Comparison of ENCODE assay signal across 19 mouse cellular contexts in the genomic region with DNA sequence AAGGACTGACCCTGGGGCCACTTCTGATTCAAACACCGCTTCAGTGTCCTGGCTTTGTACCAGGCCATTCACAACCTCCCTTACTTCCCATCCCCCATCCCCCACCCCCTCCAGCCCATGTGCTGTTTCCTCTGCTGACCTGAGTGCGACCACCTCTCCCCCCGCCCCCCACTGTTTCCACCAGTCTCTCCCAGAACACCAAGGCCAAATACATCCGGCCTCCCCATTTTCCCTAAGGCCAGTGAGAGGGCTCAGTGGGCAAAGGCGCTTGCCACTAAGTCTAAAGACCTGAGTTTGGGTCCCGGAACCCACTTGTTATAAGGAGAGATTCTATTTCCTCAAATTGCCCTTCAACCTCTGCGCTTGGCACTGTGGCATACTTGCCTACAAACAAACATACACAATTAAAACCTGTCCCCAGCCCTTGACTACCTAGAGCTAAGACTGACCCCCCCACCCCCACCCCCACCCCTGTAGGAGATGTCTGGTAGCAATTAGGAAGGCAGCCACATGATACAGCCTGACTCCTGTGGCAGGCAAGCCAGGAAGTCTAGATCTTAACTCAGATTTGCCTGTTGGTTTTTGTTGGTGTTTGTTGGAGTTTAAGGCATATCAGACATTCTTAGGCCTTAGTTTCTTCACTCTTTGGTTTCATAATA. TPM values are rescaled to one million over a fixed set of nuclear protein-coding genes. Genes with fewer than 3 reads are reported as not detected.
DNase-seq lines count a peak whose midpoint lies in the region; ATAC-seq and TF ChIP-seq lines count a peak whose summit lies in the region.
"Had no signal": no experiment of that assay in that cellular context is flagged by ENCODE, and none has a peak within 500 bp of the region (broad histone marks: within the 10 kb centered on the region; RNA-seq: fewer than 3 reads in every experiment).

No protein-coding gene starts in this region.

- peaks cover 34% of the 10 kb centered on the region for H3K4me1 ChIP-seq in forebrain, embryonic 10.5 days
- H3K4me1 ChIP-seq in forebrain, embryonic 12.5 days = no peaks in the 10 kb centered on the region
- peaks cover 52% of the 10 kb centered on the region for H3K4me1 ChIP-seq in lung, embryonic 16.5 days (replicated peaks; ENCODE audit: control insufficient read depth, insufficient read depth, low read length)
- H3K4me1 ChIP-seq in lung, postnatal 0 days (ENCODE audit: insufficient read depth, low read depth, low read length) = peaks cover 11% of the 10 kb centered on the region; the same call in 1 of the 2 replicates
- H3K4me1 ChIP-seq in embryonic facial prominence, embryonic 15.5 days = peaks cover 46% of the 10 kb centered on the region

- peak overlapping the region; percentile 76 for H3K27ac ChIP-seq in forebrain, embryonic 10.5 days
- H3K27ac ChIP-seq in forebrain, embryonic 12.5 days = no peak overlapping the region
- H3K27ac ChIP-seq in lung, embryonic 16.5 days (ENCODE audit: low read length) = peak overlapping the region; percentile 41
- no peak overlapping the region for H3K27ac ChIP-seq in lung, postnatal 0 days (ENCODE audit: low read length)
- peak overlapping the region; percentile 56; the same call in 1 of the 2 replicates for H3K27ac ChIP-seq in embryonic facial prominence, embryonic 15.5 days (replicated peaks)
- H3K27ac ChIP-seq: hindbrain, postnatal 0 days; layer of hippocampus, adult 2 months; stomach, embryonic 15.5 days had no signal

- H3K4me3 ChIP-seq in forebrain, embryonic 10.5 days = no peak overlapping the region
- H3K4me3 ChIP-seq in forebrain, embryonic 12.5 days (replicated peaks) = no peak overlapping the region
- H3K4me3 ChIP-seq in lung, embryonic 16.5 days (ENCODE audit: low read length) = no peak overlapping the region
- no peak overlapping the region for H3K4me3 ChIP-seq in lung, postnatal 0 days (ENCODE audit: low read depth, low read length)
- H3K4me3 ChIP-seq in embryonic facial prominence, embryonic 15.5 days (replicated peaks) = no peak overlapping the region
- H3K4me3 ChIP-seq: layer of hippocampus, adult 2 months; stomach, embryonic 15.5 days had no signal

- no peaks in the 10 kb centered on the region; the same call in 1 of the 2 replicates for H3K36me3 ChIP-seq in forebrain, embryonic 10.5 days (replicated peaks)
- no peaks in the 10 kb centered on the region for H3K36me3 ChIP-seq in forebrain, embryonic 12.5 days (replicated peaks)
- H3K36me3 ChIP-seq in lung, embryonic 16.5 days (ENCODE audit: control insufficient read depth, insufficient read depth, low read length) = no peaks in the 10 kb centered on the region
- H3K36me3 ChIP-seq in lung, postnatal 0 days (ENCODE audit: insufficient read depth, low read length) = no peaks in the 10 kb centered on the region
- no peaks in the 10 kb centered on the region for H3K36me3 ChIP-seq in embryonic facial prominence, embryonic 15.5 days
- H3K36me3 ChIP-seq: stomach, embryonic 15.5 days had no signal

- ATAC-seq in forebrain, embryonic 12.5 days (ENCODE audit: low FRiP score) = no peak
- ATAC-seq in lung, embryonic 16.5 days (ENCODE audit: low read depth) = no peak
- no peak for ATAC-seq in lung, postnatal 0 days
- ATAC-seq in embryonic facial prominence, embryonic 15.5 days (ENCODE audit: insufficient number of reproducible peaks, low FRiP score, low TSS enrichment, low read depth) = no peak
- ATAC-seq: hindbrain, postnatal 0 days had no signal

- no peaks in the 10 kb centered on the region for H3K27me3 ChIP-seq in forebrain, embryonic 10.5 days (ENCODE audit: poor library complexity, severe bottlenecking)
- no peaks in the 10 kb centered on the region for H3K27me3 ChIP-seq in forebrain, embryonic 12.5 days
- no peaks in the 10 kb centered on the region for H3K27me3 ChIP-seq in lung, embryonic 16.5 days (ENCODE audit: control insufficient read depth, insufficient read depth, low read depth, low read length)
- no peaks in the 10 kb centered on the region for H3K27me3 ChIP-seq in lung, postnatal 0 days (replicated peaks; ENCODE audit: insufficient read depth, low read length)
- no peaks in the 10 kb centered on the region for H3K27me3 ChIP-seq in embryonic facial prominence, embryonic 15.5 days
- H3K27me3 ChIP-seq: stomach, embryonic 15.5 days had no signal

- no peaks in the 10 kb centered on the region for H3K9me3 ChIP-seq in forebrain, embryonic 10.5 days
- H3K9me3 ChIP-seq in forebrain, embryonic 12.5 days = no peaks in the 10 kb centered on the region
- no peaks in the 10 kb centered on the region for H3K9me3 ChIP-seq in lung, embryonic 16.5 days (ENCODE audit: control insufficient read depth, low read length)
- H3K9me3 ChIP-seq in lung, postnatal 0 days (ENCODE audit: low read length) = no peaks in the 10 kb centered on the region
- no peaks in the 10 kb centered on the region for H3K9me3 ChIP-seq in embryonic facial prominence, embryonic 15.5 days (replicated peaks)
- H3K9me3 ChIP-seq: stomach, embryonic 15.5 days had no signal

- TF ChIP-seq CTCF in lung, postnatal 0 days (IDR thresholded peaks at IDR 0.05) = no peak

- H3K9ac ChIP-seq in forebrain, embryonic 12.5 days = no peak overlapping the region
- H3K9ac ChIP-seq in lung, embryonic 16.5 days (ENCODE audit: low read length) = no peak overlapping the region
- no peak overlapping the region for H3K9ac ChIP-seq in lung, postnatal 0 days (replicated peaks; ENCODE audit: low read depth)
- no peak overlapping the region for H3K9ac ChIP-seq in embryonic facial prominence, embryonic 15.5 days
- H3K9ac ChIP-seq: stomach, embryonic 15.5 days had no signal

- DNase-seq in forebrain, embryonic 10.5 days (ENCODE audit: extremely low spot score, low spot score) = peak; percentile 34
- no peak for DNase-seq in lung, postnatal 0 days (ENCODE audit: low spot score)
- DNase-seq in urinary bladder, postnatal 36 days (ENCODE audit: low spot score in 2 of 2) = no peak
- no peak for DNase-seq in cerebellum, postnatal 4 days (ENCODE audit: low spot score in 2 of 2)
- DNase-seq in ovary, postnatal 36 days (ENCODE audit: low spot score) = no peak
- DNase-seq: cerebellum, postnatal 25 days; kidney, adult 9 months; lung, postnatal 10 days had no signal

- no peak overlapping the region for H3K4me2 ChIP-seq in forebrain, embryonic 12.5 days
- H3K4me2 ChIP-seq in lung, embryonic 16.5 days (ENCODE audit: low read depth, low read length) = no peak overlapping the region
- H3K4me2 ChIP-seq in lung, postnatal 0 days (replicated peaks; ENCODE audit: low read depth, low read length) = no peak overlapping the region
- H3K4me2 ChIP-seq in embryonic facial prominence, embryonic 15.5 days (replicated peaks) = no peak overlapping the region
- H3K4me2 ChIP-seq: liver, embryonic 11.5 days; stomach, embryonic 15.5 days had no signal

- no peak for TF ChIP-seq EP300 in lung, postnatal 0 days (IDR thresholded peaks at IDR 0.05)

- 68% methylated on average over 7 of the region's 7 CpGs for WGBS in forebrain, embryonic 10.5 days
- WGBS in forebrain, embryonic 12.5 days = 73% methylated on average over 7 of the region's 7 CpGs
- 71% methylated on average over 7 of the region's 7 CpGs for WGBS in lung, embryonic 16.5 days
- WGBS in lung, postnatal 0 days = 74% methylated on average over 7 of the region's 7 CpGs
- WGBS in embryonic facial prominence, embryonic 15.5 days = 49% methylated on average over 7 of the region's 7 CpGs

RNA-seq across cellular contexts. Expression of a gene that starts 12.7 kb away (rescaled TPM):
- polyA plus RNA-seq in forebrain, embryonic 10.5 days (2016; fragmentation: Nextera tagmentation; extraction: Ambion mirVana) = 1.4 and 1.6 TPM in 2 replicates
- 0.60 and 0.82 TPM in 2 replicates for polyA plus RNA-seq in forebrain, embryonic 12.5 days (2016; fragmentation: Nextera tagmentation; extraction: Ambion mirVana)
- polyA plus RNA-seq in lung, embryonic 16.5 days (2015; fragmentation: Nextera tagmentation; extraction: Ambion mirVana) = 2.5 and 3.3 TPM in 2 replicates
- 0.98 and 1.3 TPM in 2 replicates for polyA plus RNA-seq in lung, postnatal 0 days (2015; fragmentation: Nextera tagmentation; extraction: Ambion mirVana)
- 1.7 and 2.8 TPM in 2 replicates for polyA plus RNA-seq in embryonic facial prominence, embryonic 15.5 days (2015; fragmentation: Nextera tagmentation; extraction: Ambion mirVana)

RNA-seq across cellular contexts. Expression of a gene that starts 19.0 kb away (rescaled TPM):
- not detected in 2 replicates for polyA plus RNA-seq in forebrain, embryonic 10.5 days (2016; fragmentation: Nextera tagmentation; extraction: Ambion mirVana)
- not detected in 2 replicates for polyA plus RNA-seq in forebrain, embryonic 12.5 days (2016; fragmentation: Nextera tagmentation; extraction: Ambion mirVana)
- polyA plus RNA-seq in lung, embryonic 16.5 days (2015; fragmentation: Nextera tagmentation; extraction: Ambion mirVana) = not detected in 2 replicates
- not detected in 2 replicates for polyA plus RNA-seq in lung, postnatal 0 days (2015; fragmentation: Nextera tagmentation; extraction: Ambion mirVana)
- not detected in 2 replicates for polyA plus RNA-seq in embryonic facial prominence, embryonic 15.5 days (2015; fragmentation: Nextera tagmentation; extraction: Ambion mirVana)
- polyA plus RNA-seq: heart, embryonic 16.5 days; hindbrain, postnatal 0 days; liver, embryonic 11.5 days; neural tube, embryonic 14.5 days; small intestine, adult 2 months; stomach, embryonic 15.5 days; thymus, postnatal 0 days had no signal

Comparison
In these comparisons a context has a peak if more than half of its experiments do, and no peak if none do; other contexts are left out.
1. H3K27ac ChIP-seq: peak in forebrain, embryonic 10.5 days (single experiment), lung, embryonic 16.5 days (single experiment) and embryonic facial prominence, embryonic 15.5 days (single experiment); none in forebrain, embryonic 12.5 days (single experiment) and lung, postnatal 0 days (single experiment).